ENCODE assay signal across 8 mouse cellular contexts in the genomic region with DNA sequence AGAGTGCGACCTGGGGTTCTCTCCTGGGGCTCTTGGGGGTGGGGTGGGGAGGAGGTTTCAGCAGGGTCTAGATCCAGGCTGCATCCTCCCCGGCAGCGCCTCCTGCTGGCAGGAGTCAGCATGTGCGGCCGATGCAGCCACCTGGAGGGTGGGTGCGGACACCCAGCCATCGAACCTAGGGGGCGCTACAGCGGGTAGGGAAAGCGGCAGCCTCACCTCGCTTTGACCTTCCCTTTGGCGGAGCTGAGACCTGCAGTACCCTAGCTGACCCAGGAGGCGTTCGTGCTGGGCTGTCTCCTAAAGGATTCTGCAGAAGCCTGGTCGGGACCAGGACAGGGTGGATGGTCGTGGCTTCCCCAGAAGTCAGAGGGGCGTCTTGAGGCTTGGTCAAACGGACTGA. TPM values are rescaled to one million over a fixed set of nuclear protein-coding genes. Genes with fewer than 3 reads are reported as not detected.
DNase-seq lines count a peak whose midpoint lies in the region; ATAC-seq and TF ChIP-seq lines count a peak whose summit lies in the region.

No protein-coding gene starts in this region.

- H3K9ac ChIP-seq in forebrain, embryonic 15.5 days (replicated peaks), result peak overlapping the region; percentile 91; the same call in 1 of the 2 replicates
- peak overlapping the region; percentile 88 for H3K9ac ChIP-seq in hindbrain, embryonic 15.5 days
- peak overlapping the region; percentile 93 for H3K9ac ChIP-seq in midbrain, postnatal 0 days (replicated peaks; ENCODE audit: low read length, poor library complexity, severe bottlenecking)
- H3K9ac ChIP-seq in stomach, postnatal 0 days (ENCODE audit: low read length), result no peak overlapping the region; the same call in 1 of the 2 replicates

- ATAC-seq in forebrain, embryonic 15.5 days (replicated peaks), result 0 out of 2 replicates have a peak, but pooled peaks have one; percentile 3
- ATAC-seq in hindbrain, embryonic 15.5 days (ENCODE audit: low FRiP score, low read depth), result peak; percentile 17; the same call in 1 of the 2 replicates
- ATAC-seq in midbrain, postnatal 0 days (ENCODE audit: low FRiP score), result peak; percentile 56
- ATAC-seq in stomach, postnatal 0 days (ENCODE audit: low FRiP score, low TSS enrichment), result peak; percentile 66

- intact Hi-C loops in left cerebral cortex, postnatal 14 days (cut with DNase I), result no loop called here

- DNase-seq in left cerebral cortex, postnatal 14 days (ENCODE audit: low spot score in 2 of 2), result peak; percentile 59 to 79
- DNase-seq in left cerebral cortex, adult 9 months (ENCODE audit: low spot score in 2 of 2), result no peak
- DNase-seq in cerebellum, adult 11-12 months, result peak; percentile 71
- peak; percentile 77 for DNase-seq in liver
- DNase-seq in midbrain, postnatal 0 days (ENCODE audit: low spot score), result peak; percentile 81
- peak; percentile 88 for DNase-seq in stomach, postnatal 0 days (ENCODE audit: low spot score)

- peaks cover 11% of the 10 kb centered on the region; the same call in 1 of the 2 replicates for H3K27me3 ChIP-seq in forebrain, embryonic 15.5 days
- peaks cover 5% of the 10 kb centered on the region; the same call in 1 of the 2 replicates for H3K27me3 ChIP-seq in hindbrain, embryonic 15.5 days
- H3K27me3 ChIP-seq in midbrain, postnatal 0 days (ENCODE audit: insufficient read depth, low read length), result no peaks in the 10 kb centered on the region
- H3K27me3 ChIP-seq in stomach, postnatal 0 days (ENCODE audit: control insufficient read depth, insufficient read depth, low read length), result no peaks in the 10 kb centered on the region

- H3K9me3 ChIP-seq in forebrain, embryonic 15.5 days, result no peaks in the 10 kb centered on the region
- no peaks in the 10 kb centered on the region for H3K9me3 ChIP-seq in hindbrain, embryonic 15.5 days
- no peaks in the 10 kb centered on the region for H3K9me3 ChIP-seq in midbrain, postnatal 0 days (ENCODE audit: low read length)
- H3K9me3 ChIP-seq in stomach, postnatal 0 days (ENCODE audit: control insufficient read depth, low read length), result no peaks in the 10 kb centered on the region

- peak; percentile 93 for TF ChIP-seq CTCF in midbrain, postnatal 0 days (IDR thresholded peaks at IDR 0.05)
- peak; percentile 93 for TF ChIP-seq CTCF in stomach, postnatal 0 days (IDR thresholded peaks at IDR 0.05; ENCODE audit: low read depth)

- peak overlapping the region; percentile 98 for H3K27ac ChIP-seq in forebrain, embryonic 15.5 days (replicated peaks)
- peak overlapping the region; percentile 96 for H3K27ac ChIP-seq in hindbrain, embryonic 15.5 days (replicated peaks)
- peak overlapping the region; percentile 98 for H3K27ac ChIP-seq in midbrain, postnatal 0 days (ENCODE audit: low read depth, low read length)
- peak overlapping the region; percentile 61; the same call in 1 of the 2 replicates for H3K27ac ChIP-seq in stomach, postnatal 0 days (replicated peaks)

- H3K4me1 ChIP-seq in forebrain, embryonic 15.5 days, result peaks cover 50% of the 10 kb centered on the region
- peaks cover 61% of the 10 kb centered on the region for H3K4me1 ChIP-seq in hindbrain, embryonic 15.5 days (replicated peaks)
- peaks cover 17% of the 10 kb centered on the region for H3K4me1 ChIP-seq in midbrain, postnatal 0 days (ENCODE audit: insufficient read depth, low read length)
- peaks cover 4% of the 10 kb centered on the region for H3K4me1 ChIP-seq in stomach, postnatal 0 days (replicated peaks; ENCODE audit: control insufficient read depth, insufficient read depth)

- peak overlapping the region; percentile 76 for H3K4me3 ChIP-seq in forebrain, embryonic 15.5 days
- H3K4me3 ChIP-seq in hindbrain, embryonic 15.5 days, result peak overlapping the region; percentile 81
- H3K4me3 ChIP-seq in midbrain, postnatal 0 days (ENCODE audit: low read depth, low read length), result peak overlapping the region; percentile 68
- H3K4me3 ChIP-seq in stomach, postnatal 0 days (ENCODE audit: low read depth, low read length), result peak overlapping the region; percentile 44; the same call in 1 of the 2 replicates

- under 1% methylated on average over 18 of the region's 18 CpGs for WGBS in forebrain, embryonic 15.5 days
- under 1% methylated on average over 18 of the region's 18 CpGs for WGBS in hindbrain, embryonic 15.5 days
- 1% methylated on average over 18 of the region's 18 CpGs for WGBS in midbrain, postnatal 0 days
- 1% methylated on average over 18 of the region's 18 CpGs for WGBS in stomach, postnatal 0 days

- no peaks in the 10 kb centered on the region for H3K36me3 ChIP-seq in forebrain, embryonic 15.5 days
- H3K36me3 ChIP-seq in hindbrain, embryonic 15.5 days, result no peaks in the 10 kb centered on the region
- no peaks in the 10 kb centered on the region for H3K36me3 ChIP-seq in midbrain, postnatal 0 days (ENCODE audit: insufficient read depth, low read length)
- H3K36me3 ChIP-seq in stomach, postnatal 0 days (ENCODE audit: control insufficient read depth, insufficient read depth, low read length), result no peaks in the 10 kb centered on the region

- TF ChIP-seq EP300 in stomach, postnatal 0 days (optimal IDR thresholded peaks at IDR 0.05), result no peak

- peak overlapping the region; percentile 86 for H3K4me2 ChIP-seq in forebrain, embryonic 15.5 days (replicated peaks)
- peak overlapping the region; percentile 87 for H3K4me2 ChIP-seq in hindbrain, embryonic 15.5 days
- peak overlapping the region; percentile 88 for H3K4me2 ChIP-seq in midbrain, postnatal 0 days (ENCODE audit: low read depth, low read length, poor library complexity, severe bottlenecking)
- H3K4me2 ChIP-seq in stomach, postnatal 0 days (replicated peaks; ENCODE audit: low read depth), result peak overlapping the region; percentile 96

RNA-seq across cellular contexts. Expression of gene Cacnb3, which starts 0.9 kb away (rescaled TPM):
- 100 to 1,000 TPM; 217 to 244 TPM for total RNA-seq in left cerebral cortex, postnatal 14 days (2021)
- 134 and 138 TPM in 2 replicates for polyA plus RNA-seq in forebrain, embryonic 15.5 days (2015; fragmentation: Nextera tagmentation; extraction: Ambion mirVana)
- 130 and 136 TPM in 2 replicates for polyA plus RNA-seq in hindbrain, embryonic 15.5 days (2015; fragmentation: Nextera tagmentation; extraction: Ambion mirVana)
- total RNA-seq in midbrain, postnatal 0 days (2014; rRNA removed), result 211 and 239 TPM in 2 replicates
- 150 and 155 TPM in 2 replicates for polyA plus RNA-seq in midbrain, postnatal 0 days (2015; fragmentation: Nextera tagmentation; extraction: Ambion mirVana)
- 15.1 and 17.6 TPM in 2 replicates for polyA plus RNA-seq in stomach, postnatal 0 days (2015; fragmentation: Nextera tagmentation; extraction: Ambion mirVana)

RNA-seq across cellular contexts. Expression of gene Adcy6, which starts 21.6 kb away (rescaled TPM):
- 10 to 100 TPM; 47.8 to 50.2 TPM for total RNA-seq in left cerebral cortex, postnatal 14 days (2021)
- 12.5 and 13.8 TPM in 2 replicates for polyA plus RNA-seq in forebrain, embryonic 15.5 days (2015; fragmentation: Nextera tagmentation; extraction: Ambion mirVana)
- polyA plus RNA-seq in hindbrain, embryonic 15.5 days (2015; fragmentation: Nextera tagmentation; extraction: Ambion mirVana), result 10.6 and 13.1 TPM in 2 replicates
- total RNA-seq in midbrain, postnatal 0 days (2014; rRNA removed), result 38.0 and 40.3 TPM in 2 replicates
- polyA plus RNA-seq in midbrain, postnatal 0 days (2015; fragmentation: Nextera tagmentation; extraction: Ambion mirVana), result 5.5 and 7.2 TPM in 2 replicates
- 9.0 and 9.5 TPM in 2 replicates for polyA plus RNA-seq in stomach, postnatal 0 days (2015; fragmentation: Nextera tagmentation; extraction: Ambion mirVana)

RNA-seq across cellular contexts. Expression of gene Ddx23, which starts 31.2 kb away (rescaled TPM):
- total RNA-seq in left cerebral cortex, postnatal 14 days (2021), result 10 to 100 TPM; 56.0 to 57.6 TPM
- 23.5 and 25.0 TPM in 2 replicates for polyA plus RNA-seq in forebrain, embryonic 15.5 days (2015; fragmentation: Nextera tagmentation; extraction: Ambion mirVana)
- polyA plus RNA-seq in hindbrain, embryonic 15.5 days (2015; fragmentation: Nextera tagmentation; extraction: Ambion mirVana), result 19.4 and 24.8 TPM in 2 replicates
- 46.7 and 50.5 TPM in 2 replicates for total RNA-seq in midbrain, postnatal 0 days (2014; rRNA removed)
- polyA plus RNA-seq in midbrain, postnatal 0 days (2015; fragmentation: Nextera tagmentation; extraction: Ambion mirVana), result 14.0 and 20.5 TPM in 2 replicates
- 8.2 and 10.3 TPM in 2 replicates for polyA plus RNA-seq in stomach, postnatal 0 days (2015; fragmentation: Nextera tagmentation; extraction: Ambion mirVana)

RNA-seq across cellular contexts. Expression of gene Rnd1, which starts 45.8 kb away (rescaled TPM):
- total RNA-seq in left cerebral cortex, postnatal 14 days (2021), result 10 to 100 TPM; 53.9 to 64.1 TPM
- 11.0 and 12.8 TPM in 2 replicates for polyA plus RNA-seq in forebrain, embryonic 15.5 days (2015; fragmentation: Nextera tagmentation; extraction: Ambion mirVana)
- polyA plus RNA-seq in hindbrain, embryonic 15.5 days (2015; fragmentation: Nextera tagmentation; extraction: Ambion mirVana), result 10.3 and 10.4 TPM in 2 replicates
- total RNA-seq in midbrain, postnatal 0 days (2014; rRNA removed), result 34.5 and 42.9 TPM in 2 replicates
- polyA plus RNA-seq in midbrain, postnatal 0 days (2015; fragmentation: Nextera tagmentation; extraction: Ambion mirVana), result 20.7 and 24.9 TPM in 2 replicates
- 0.35 and 0.46 TPM in 2 replicates for polyA plus RNA-seq in stomach, postnatal 0 days (2015; fragmentation: Nextera tagmentation; extraction: Ambion mirVana)

Comparison
In these comparisons a context has a peak if more than half of its experiments do, and no peak if none do; other contexts are left out.
1. DNase-seq: peak in left cerebral cortex, postnatal 14 days (2 of 2), cerebellum, adult 11-12 months (single experiment), liver (single experiment), midbrain, postnatal 0 days (single experiment) and stomach, postnatal 0 days (single experiment); none in left cerebral cortex, adult 9 months (0 of 2).
2. ATAC-seq: peak in every context shown above with its lines; median percentile 66 in stomach, postnatal 0 days; 56 in midbrain, postnatal 0 days; 17 in hindbrain, embryonic 15.5 days; 3 in forebrain, embryonic 15.5 days.
3. Peak in every context shown above with its lines, with median percentiles within 50 percentile points of each other: H3K27ac ChIP-seq, H3K4me2 ChIP-seq and H3K4me3 ChIP-seq.